Mouse (Mus musculus): ENCODE measurements around the gene Ncln.

Gene Ncln

GRCm38 (mm10) chr10:81496264-81496901 is at the start of gene Ncln:
Ncln (minus strand) TSS chr10:81496392.
- peak; percentile 98 for DNase-seq (ENCODE audit: low read depth)

GRCm38 (mm10) chr10:81545161-81545747 is 49.1 kb upstream of the Ncln start, which contains the start of gene Gna11:
Gna11 (minus strand) TSS chr10:81545190.
- DNase-seq (ENCODE audit: low read depth) = peak; percentile 99

- no peak for DNase-seq (ENCODE audit: low read depth)
Observed at GRCm38 (mm10) chr10:81544296-81545160, 48.3 kb upstream of the Ncln start.

- peak; percentile 30 for DNase-seq (ENCODE audit: low read depth)
Observed at GRCm38 (mm10) chr10:81543633-81544032, 47.4 kb upstream of the Ncln start.

- DNase-seq (ENCODE audit: low read depth) = no peak
Observed at GRCm38 (mm10) chr10:81542727-81543460, 46.7 kb upstream of the Ncln start.

- DNase-seq (ENCODE audit: low read depth) = no peak
Observed at GRCm38 (mm10) chr10:81541803-81542202, 45.6 kb upstream of the Ncln start.

GRCm38 (mm10) chr10:81541363-81541762 is 45.2 kb upstream of the Ncln start:
- no peak for DNase-seq (ENCODE audit: low read depth)

GRCm38 (mm10) chr10:81538321-81539048 is 42.3 kb upstream of the Ncln start:
- DNase-seq (ENCODE audit: low read depth) = no peak

GRCm38 (mm10) chr10:81537429-81537828 is 41.2 kb upstream of the Ncln start:
- DNase-seq (ENCODE audit: low read depth) = peak; percentile 49

GRCm38 (mm10) chr10:81536734-81537133 is 40.5 kb upstream of the Ncln start:
- peak; percentile 55 for DNase-seq (ENCODE audit: low read depth)

GRCm38 (mm10) chr10:81534826-81535225 is 38.6 kb upstream of the Ncln start:
- no peak for DNase-seq (ENCODE audit: low read depth)

GRCm38 (mm10) chr10:81526779-81527178 is 30.6 kb upstream of the Ncln start:
- DNase-seq (ENCODE audit: low read depth) = peak; percentile 91

- DNase-seq (ENCODE audit: low read depth) = peak; percentile 63
Observed at GRCm38 (mm10) chr10:81525017-81525694, 29.0 kb upstream of the Ncln start.

GRCm38 (mm10) chr10:81524051-81524605 is 27.9 kb upstream of the Ncln start, which contains the start of gene Gna15:
Gna15 (minus strand) TSS chr10:81524225.
- DNase-seq (ENCODE audit: low read depth) = peak; percentile 73

- DNase-seq (ENCODE audit: low read depth) = peak; percentile 67
Observed at GRCm38 (mm10) chr10:81523570-81523969, 27.4 kb upstream of the Ncln start.

- peak; percentile 26 for DNase-seq (ENCODE audit: low read depth)
Observed at GRCm38 (mm10) chr10:81523142-81523541, 26.9 kb upstream of the Ncln start.

GRCm38 (mm10) chr10:81519978-81520365 is 23.8 kb upstream of the Ncln start:
- DNase-seq (ENCODE audit: low read depth) = no peak

- DNase-seq (ENCODE audit: low read depth) = peak; percentile 35
Observed at GRCm38 (mm10) chr10:81519227-81519977, 23.2 kb upstream of the Ncln start.

- peak; percentile 87 for DNase-seq (ENCODE audit: low read depth)
Observed at GRCm38 (mm10) chr10:81518546-81518945, 22.4 kb upstream of the Ncln start.

GRCm38 (mm10) chr10:81517227-81517626 is 21.0 kb upstream of the Ncln start:
- no peak for DNase-seq (ENCODE audit: low read depth)

Data from induced T-regulatory cell, adult 2 months (primary cell).